Mouse (Mus musculus) fat pad, adult 2 months (tissue): ENCODE results near the gene Tgfbr2.

Experiments
- DNase-seq: peaks from one replicate; pipeline ENCODE4 v3.0.0-alpha.2; 2011; ENCODE audit warnings: low read depth, low spot score; ENCODE audit errors: extremely low read depth

Tgfbr2 gene

DNA sequence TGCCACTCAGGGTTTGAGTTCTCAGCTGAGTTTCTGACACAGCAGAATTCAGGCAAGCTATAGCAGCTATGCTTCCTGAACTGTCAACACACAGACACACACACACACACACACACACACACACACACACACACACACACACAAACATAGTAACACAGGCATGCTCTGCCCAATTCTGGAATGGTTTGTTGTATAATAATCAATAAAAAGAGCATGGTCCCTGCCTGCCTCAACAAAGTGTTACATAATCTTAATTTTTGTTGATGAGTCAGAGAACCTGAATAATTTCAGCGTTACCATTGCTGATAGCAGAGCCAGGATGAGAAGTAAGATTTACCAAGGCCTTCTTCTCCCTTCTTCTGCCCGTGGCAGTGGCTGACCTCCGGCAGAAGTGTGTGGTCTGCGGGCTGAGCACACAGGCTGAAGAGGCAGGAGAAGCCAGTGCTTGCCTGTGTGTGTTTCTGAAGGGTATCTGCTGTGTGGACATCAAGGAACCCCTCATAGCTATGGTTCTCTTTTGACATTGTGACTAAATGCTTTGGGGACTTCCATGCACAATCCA, 18.8 kb upstream of the Tgfbr2 start:
- no peak for DNase-seq

DNA sequence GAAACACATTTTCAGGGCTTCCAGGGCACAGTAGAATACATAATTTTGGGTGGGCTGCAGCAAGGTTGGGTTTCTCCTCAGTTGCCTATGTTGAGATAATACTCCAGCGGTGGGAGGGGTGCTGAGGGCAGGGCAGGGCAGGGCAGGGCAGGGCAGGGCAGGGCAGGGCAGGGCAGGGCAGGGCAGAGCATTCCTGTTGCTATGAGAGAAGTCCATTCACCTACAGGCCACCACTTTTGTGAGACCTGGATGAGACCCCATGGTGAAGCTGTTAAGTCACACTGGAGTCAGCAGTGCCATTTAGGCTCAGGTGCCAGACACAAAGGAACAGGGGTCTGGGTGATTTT, 18.3 kb upstream of the Tgfbr2 start:
- no peak for DNase-seq

DNA sequence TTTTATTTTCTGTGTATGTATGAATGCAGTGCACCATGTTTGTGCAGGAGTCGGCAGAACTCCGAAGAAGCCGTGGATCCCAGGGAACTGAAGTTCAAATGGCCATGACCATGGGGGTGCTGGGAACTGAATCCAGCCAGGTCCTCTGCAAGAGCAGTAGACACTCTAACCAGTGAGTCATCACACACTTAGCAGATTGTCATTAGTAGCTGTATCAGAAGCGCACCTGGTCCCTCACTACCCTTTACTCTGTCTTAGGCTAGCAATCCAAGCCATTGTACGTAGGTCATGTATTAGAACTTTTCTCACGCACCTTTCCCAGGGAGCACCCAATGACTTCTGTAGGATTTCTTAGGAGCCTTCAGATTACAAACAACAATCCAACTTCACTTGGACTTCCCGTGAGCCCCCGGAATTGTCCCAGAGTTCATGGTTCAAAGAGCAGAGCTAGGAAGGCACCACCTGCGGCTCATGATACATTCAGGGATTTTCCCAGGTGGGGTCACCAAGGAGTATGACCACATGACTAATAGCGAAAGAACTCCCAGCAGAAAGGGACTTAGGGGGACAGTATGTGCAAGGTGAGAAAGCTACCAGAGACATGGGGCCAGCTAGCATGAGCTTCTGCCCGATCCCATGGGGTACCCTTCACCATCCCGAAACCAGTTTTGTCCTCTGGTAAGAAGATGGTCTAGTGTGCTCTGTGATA, 17.8 kb upstream of the Tgfbr2 start:
- no peak for DNase-seq

DNA sequence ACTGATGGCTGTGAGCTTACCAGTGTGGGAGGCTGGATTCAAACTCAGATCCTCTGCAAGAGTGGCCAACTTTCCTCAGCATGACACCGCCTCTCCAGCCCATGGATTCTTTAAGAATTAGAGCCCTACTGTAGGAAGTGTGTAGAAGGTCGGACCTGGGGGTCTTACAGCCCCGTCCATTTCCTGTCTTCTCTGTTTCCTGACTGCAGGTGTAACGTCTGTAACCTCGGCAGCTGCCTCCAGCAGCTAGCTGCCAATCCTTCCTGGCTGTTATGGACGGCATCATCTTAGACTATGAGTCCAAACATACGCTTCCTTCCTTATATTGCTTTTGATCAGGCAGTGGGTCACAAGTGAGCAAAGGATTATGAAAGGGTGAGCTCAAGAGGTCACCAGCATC, 17.1 kb upstream of the Tgfbr2 start:
- DNase-seq, result no peak

DNA sequence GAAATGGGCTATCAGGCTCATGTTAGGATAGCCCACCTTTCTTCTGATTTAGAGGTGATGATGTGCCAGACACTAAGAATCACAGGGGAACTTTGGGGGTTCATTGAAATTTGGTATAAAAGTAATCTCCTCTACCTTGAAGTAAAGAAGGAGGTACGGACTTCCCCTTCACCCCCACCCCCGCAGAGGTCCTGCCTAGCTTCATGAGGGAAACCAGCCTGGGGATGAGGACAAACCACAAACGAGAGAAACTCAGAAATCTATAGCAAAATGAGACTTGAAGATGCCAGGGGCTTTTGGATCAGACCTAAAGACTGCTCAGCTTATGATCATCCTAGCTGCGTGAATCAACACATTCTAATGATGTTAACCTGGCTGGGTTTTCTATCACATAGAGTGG, 14.7 kb upstream of the Tgfbr2 start:
- no peak for DNase-seq

DNA sequence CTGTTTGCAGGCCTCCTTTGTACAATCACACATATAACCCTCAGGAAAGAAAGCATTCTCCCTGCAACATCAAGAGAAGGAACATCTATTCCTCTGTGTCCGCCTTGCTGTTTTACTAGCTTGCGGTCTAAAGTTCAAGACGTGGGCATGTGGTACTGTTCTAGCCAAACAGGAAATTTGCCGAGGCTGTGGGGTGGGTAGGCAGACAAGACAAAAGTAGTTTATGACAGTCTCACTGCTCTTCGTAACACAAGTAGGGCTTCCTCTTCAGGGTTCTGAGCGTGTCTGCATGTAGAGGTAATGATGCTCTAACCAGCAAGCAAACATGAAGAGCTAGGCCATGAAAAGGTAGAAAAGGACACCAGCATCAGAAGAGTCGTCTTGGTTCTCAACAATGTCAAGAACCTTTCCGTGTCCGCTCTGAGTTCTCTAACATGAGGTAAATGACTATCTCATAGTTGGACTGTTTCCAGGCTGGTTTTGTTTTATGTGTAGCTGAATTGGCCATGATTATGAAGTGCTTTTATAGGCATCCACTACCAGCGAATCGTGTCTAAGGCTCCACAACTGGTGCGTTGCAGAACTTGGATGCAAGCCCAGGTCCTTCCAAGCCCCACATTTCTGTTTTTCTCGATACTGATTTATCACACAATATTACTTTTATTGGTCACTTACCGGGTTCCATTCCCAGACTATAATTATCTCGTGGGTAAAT, 13.9 kb upstream of the Tgfbr2 start:
- DNase-seq, result no peak

DNA sequence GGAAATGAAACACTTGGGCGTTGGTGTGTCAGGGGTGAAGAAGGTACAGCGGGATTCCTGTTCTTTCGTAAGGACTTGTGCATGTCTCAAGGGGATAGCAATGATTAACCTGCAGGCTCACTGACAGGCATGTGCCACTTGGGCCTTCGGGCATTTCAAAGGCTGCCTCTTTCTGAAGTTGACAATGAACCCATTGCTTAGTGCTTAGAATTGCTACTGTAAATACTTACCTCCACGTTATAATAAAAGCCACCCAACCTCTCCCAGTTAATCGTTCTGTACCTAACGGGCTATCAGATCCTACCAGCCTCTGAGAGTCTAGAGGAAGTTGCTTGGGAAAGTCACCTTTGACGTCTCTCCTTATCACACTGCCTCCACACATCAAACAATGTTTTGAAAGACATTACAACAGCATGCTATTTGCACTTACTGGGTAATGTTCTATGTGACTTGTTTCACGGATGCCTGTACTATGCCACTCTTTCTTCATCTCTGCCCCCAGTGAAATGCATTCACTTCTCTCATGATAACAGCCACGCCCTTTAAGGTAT, 12.1 kb upstream of the Tgfbr2 start:
- no peak for DNase-seq

DNA sequence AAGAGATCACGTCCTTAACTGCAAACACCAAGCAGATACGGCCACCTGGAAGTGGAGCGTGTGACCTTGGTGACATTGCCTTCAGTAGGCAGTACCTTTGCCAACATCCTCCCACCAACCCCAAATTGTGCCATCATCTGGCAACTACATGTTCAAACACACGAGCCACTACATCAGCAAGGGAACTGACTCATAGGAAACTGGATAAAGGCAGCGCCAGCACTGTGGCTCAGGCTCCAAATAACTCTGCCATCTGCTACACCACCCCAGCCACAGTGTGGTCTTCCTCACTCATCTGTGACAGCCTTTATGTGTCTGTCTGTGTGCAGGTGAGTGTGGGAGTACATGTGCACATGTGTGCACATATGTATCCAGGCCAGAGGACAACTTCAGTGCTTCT, 9.7 kb upstream of the Tgfbr2 start:
- DNase-seq, result no peak

DNA sequence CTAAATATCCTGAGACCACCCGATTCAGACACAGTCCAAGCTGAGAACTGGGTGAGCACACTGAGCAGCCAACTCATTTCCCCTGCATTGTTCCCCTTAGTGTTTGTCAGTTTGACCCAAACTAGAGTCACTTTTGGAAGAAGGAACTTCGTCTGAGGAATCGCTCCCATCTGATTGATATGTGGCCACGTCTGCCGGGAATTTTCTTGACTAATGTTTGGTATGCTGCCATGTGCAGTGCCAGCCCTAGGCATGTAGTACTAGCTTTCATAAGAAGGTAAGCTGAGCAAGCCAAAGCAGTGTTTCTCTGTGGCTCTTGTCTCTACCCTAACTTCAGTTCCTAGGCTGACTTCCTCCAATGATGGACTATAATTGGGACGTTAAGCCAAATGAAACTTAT, 7.9 kb upstream of the Tgfbr2 start:
- DNase-seq, result no peak

DNA sequence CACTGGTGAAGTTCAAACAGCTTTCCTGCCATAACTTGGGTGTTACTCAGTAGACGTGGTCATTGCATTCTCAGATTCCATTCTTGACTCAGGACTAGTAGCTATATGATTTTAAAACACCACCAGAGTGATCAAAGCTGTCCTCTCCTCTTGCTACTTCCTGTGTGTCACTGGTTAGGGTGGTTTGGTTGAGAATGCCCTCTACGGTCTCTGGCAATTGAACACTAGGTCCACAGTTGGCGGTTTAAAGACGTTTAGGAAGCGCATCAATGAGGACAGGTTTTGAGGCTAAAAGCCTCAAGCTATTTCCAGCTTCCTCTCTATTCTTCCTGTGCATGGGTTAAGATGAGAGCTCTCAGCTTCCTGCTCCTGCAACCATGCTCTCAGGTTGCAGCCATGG, 6.4 kb upstream of the Tgfbr2 start:
- DNase-seq, result no peak

DNA sequence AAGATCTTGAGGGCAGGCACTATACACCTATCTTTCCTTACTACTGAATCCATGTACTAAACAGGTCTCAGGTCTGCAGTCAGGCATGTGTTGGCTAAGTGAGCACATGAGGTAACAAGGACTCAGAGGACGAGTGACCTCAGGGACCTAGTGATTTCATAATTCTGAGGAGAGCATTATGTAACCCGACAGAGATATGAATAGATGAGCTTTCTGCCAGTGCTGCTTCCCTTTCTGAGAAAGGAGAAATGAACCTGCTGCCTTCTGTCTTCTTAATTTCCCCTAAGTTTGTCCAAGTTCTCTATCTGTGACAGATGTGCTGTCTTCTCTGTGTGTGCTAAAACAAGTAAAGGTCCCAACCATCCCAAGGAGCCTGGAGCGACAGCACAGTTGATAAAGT, 3.0 kb upstream of the Tgfbr2 start:
- peak; percentile 36 for DNase-seq

DNA sequence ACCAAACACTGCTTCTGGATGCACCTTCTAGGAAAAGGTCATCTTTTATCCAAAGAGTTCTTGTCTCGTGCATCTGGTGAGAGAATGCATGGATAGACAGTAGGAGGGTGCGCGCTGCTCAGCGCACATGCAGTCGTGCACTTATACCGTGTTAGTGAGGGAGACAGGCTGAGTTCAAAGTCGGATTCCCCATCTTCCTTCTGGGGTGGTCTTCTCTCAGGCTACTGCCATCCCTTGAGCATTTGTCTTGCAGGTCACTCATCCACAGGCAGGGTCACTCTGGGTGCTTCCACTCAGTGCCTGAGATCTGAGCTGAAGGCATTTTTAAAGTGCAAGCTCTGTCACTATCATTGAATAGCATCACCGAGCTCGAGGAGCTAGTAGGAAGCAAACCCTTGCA, 1.9 kb upstream of the Tgfbr2 start:
- no peak for DNase-seq

DNA sequence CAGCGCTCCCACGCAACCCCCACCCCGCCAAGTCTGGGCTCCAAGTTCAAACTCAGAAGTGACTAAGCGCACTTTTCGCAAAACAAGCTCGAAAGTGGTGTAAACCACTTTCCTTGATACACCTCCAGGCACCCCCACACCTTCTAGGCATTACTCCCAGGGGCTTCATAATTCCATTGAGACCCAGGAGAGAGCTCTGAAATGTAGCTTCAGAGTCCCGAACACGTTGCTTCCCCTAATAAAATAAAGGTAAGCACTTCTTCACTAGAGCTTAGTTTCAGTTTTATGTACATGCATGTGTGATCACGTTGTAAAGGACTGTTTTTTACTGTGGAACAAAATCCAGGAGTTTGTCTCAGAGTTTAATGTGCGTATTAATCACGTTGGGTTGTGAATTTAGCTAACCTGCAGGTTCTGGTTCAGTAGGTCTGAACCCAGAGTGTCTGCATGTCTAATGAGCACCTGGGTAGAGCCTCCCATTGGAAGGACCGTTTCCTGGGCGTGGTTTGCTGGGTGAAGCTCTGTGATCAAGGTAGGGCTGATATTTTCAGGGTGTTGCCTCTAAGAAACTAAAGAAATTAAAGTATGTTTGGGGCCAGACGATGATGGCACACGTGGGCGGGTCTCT, 442 bp upstream of the Tgfbr2 start:
- DNase-seq, result no peak

DNA sequence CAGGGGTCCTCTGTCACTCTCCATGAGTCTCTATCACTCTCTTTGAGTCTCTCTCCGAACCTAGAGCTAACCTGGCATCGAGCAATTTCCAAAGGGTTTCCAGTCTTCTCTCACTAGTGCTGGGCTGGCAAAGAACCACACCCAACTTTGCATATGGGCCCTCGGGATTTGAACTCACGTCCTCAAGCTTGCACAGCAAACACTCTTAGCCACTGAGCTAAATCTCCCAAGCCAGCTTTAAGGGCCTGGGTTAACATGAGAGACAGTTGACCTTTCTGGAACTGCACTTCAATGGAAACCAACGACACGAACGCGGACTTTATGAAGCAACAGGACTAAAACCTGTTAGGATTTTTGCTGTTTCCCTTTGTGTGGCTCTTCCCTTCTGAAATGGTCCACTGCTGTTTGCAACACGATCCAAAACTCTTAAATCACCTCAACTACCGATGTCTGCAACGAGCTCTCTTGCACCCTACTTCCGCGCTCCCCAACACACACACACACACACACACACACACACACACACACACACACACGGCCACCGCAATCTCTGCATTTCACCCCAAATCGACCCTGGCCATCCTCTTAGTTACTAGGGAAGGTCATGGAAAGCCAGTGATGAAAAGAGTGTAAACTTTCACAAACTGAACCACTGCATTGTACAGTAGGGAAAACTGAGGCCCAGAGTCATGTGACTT, 1.5 kb downstream of the Tgfbr2 start:
- DNase-seq, result no peak

DNA sequence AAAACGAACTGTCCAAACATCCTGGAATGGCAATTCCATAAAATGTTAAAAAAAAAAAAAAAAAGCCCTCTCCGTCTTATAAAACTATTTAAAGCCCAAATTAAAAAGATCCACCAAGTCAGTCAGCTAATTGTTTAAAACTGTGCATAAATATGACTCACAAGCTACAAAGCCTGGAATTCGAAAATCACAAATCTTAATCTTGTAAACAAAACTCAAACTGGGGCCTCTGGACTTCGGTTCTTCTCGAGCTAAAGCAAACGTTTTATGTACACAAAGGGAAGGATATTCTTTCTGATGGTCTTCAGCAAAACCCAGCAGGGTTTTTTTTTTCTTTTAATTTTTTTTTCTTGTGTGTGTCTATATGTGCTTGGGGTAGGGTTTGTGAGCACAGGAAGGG, 2.1 kb downstream of the Tgfbr2 start:
- no peak for DNase-seq

DNA sequence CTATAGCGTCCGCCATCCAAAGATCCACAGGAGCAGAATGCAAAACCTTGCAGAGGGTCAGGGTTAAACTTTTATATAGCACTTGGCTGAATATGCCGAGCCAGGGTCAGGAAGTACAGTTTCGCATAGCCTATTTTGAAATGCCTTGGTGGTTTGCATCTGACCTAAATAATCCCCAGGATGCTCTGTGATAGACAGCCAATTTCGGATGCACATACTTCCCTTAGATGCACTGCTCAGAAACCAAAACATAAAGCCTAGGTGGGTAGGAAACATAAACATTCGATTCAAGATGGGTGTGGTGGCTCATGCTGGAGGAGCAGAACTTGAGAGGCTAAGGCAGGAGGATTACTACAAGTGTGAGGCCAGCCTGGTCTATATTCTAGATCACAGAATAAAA, 6.1 kb downstream of the Tgfbr2 start:
- no peak for DNase-seq

DNA sequence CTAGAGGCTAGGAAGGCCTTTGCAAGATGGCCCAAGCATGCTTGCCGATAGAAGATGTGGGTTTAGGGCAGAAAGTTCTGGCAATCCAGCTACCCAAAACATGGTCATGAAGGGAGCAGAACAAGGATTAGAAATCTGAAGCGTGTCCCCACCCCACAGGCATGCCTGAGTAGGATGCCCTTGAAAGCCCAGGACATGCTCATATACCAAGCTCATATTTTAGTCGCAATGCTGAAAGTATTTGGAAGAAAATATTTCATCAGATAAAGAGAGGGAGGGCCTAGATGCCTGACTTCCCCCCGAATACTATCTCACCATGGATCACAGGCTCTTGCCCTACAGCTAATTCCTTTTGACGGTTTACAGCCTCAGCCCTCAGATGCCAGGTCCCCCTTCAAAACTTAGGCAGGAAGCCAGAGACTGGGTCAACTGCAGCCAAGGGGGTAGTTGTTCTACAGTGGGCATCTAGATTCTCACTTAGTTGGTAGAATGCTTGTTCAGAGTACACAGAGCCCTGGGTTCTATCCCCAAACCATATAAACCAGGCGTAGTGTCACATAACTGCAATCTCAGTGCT, 7.8 kb downstream of the Tgfbr2 start:
- no peak for DNase-seq

DNA sequence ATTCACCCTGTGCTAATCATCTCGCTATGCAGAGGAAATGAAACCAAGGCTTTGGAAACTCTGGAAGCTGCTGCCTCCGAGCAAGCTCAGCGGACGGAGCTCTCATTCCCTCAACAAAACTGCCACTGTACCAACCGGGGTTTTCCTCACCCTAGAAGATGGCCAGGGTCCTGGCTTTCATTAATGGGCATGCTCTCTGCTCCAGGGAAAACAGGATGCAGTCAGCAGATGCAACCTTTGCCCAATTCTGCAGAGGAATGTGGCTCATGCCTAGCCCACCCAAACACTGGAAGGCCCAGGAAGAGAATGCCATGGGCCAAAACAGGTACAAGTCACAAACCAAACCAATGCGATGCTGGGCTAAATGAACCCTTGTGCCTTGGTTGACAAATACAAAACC, 8.8 kb downstream of the Tgfbr2 start:
- DNase-seq, result no peak

DNA sequence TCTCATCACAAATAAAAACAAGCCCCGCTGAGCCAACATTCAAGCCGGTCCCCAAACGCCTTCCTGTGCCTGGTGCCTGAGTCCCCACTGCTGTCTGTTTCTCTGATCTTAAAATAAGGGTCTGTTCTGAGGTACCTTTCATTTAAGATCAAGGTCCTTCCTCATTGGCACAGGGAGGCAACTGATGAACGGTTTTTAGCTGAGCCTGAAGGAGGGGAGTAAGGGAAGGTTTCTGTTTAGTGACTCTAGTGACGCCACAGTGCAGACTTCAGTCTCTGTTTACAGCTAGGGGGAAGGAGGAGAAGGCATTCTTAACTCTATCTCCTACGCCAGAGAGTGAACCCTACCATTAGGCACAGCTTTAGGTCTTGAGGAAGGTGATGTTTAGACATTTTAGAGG, 11.3 kb downstream of the Tgfbr2 start:
- DNase-seq, result no peak

DNA sequence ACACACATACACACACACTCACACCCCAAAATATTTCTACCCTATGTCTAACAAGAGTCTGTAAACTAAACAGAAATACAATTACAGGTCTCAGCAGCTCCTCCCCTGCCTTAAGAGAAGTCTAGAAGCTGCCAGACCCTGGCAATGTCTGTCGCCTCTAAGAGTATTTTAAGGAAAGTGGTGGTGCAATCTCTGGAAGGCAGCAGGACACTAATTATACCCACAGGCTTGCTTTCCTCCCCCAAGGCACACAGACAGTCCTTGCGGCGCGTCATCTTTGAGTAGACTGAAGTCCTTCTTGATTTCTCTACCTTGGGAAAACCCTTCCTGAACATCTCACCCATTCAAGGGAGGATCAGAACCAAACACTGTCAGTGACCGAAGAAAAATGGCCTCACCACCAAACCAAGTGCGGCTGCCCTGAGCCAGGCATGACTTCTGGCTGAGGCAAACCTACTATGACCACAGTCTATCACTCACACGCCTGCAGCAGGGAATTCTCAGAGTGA, 12.2 kb downstream of the Tgfbr2 start:
- DNase-seq, result no peak

DNA sequence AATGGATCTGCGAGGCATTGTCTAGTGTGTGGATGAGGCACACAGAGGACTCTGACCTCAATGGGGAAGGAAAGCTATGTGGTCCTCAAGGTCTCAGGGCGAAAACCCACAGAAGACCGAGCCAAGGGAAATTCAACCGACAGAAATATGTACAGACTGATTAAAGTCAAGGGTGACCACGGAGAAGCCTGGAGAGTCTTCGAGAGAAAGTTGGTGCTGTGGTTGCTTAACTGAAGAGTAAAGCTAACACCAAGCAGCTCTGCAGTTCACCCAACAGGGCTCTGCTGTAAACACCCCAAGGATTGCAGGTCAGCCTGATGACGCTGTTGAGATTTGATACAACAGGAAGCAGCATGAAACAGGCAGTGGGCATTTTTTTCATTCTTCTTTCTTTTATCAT, 14.3 kb downstream of the Tgfbr2 start:
- DNase-seq, result no peak
